Mouse (Mus musculus): ENCODE results near the gene Ube2o.

- TF ChIP-seq CTCF (IDR thresholded peaks at IDR 0.05; ENCODE audit: low read depth) (no peak), EP300 (IDR thresholded peaks at IDR 0.05; ENCODE audit: low read depth) (no peak)
These were observed 30.5 kb downstream of the Ube2o start for GRCm38 (mm10) chr11:116550748-116551147.
